Mouse (Mus musculus): ENCODE results near the gene Eif1.
"Not testable (repeated sequence)": the region's sequence is repeated elsewhere in the genome, so short reads cannot be mapped to it uniquely, and the experiment has no call there.

Gene Eif1

DNA sequence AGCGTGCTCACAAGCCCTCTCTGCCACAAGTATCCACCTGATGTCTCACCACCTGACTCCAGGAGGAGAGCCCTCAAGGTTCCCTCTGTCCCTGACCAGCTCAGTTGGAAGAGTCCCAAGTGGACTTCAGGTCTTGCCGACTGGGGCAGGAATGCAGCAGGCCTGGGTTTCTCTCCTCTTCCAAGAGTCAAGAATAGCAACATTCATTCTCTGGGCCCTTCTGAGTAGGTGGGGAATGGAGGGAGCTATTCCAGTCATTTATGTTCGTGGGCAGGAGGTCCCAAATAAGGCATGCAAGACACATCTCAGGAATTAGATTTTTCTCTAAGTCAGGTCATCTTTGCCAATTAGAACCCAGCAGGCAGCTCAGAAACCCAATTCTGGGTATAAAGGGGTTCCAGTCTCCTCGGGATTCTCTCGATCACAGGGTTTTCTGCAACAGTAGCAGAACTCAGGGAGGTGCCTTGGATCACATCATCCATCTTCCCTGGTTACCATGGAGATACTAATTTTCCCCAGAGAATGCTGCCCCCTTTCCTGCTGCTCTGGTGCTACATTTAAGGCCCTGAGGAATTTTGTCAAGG lies 7.5 kb upstream of the Eif1 start:
- DNase-seq (ENCODE audit: low read depth): no peak

DNA sequence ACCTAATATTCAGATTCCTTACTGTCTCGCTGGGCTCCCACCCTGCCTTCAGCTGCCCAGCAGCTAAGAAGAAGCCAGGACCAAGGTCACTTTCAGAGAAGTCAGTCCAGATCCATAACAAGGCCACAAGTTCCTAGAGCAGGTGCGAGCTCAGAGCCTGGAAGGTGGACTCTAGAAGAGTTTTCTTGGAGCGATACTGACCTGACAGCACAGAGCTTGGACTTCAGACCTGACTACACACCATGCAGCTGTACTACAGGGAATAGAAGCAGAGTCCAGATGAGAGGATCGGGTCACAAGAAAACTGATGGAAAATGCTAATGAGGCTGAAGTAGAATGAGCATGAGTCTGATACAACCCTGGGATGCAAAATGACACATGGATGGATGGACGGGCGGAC lies 6.3 kb upstream of the Eif1 start:
- no peak for DNase-seq (ENCODE audit: low read depth)

DNA sequence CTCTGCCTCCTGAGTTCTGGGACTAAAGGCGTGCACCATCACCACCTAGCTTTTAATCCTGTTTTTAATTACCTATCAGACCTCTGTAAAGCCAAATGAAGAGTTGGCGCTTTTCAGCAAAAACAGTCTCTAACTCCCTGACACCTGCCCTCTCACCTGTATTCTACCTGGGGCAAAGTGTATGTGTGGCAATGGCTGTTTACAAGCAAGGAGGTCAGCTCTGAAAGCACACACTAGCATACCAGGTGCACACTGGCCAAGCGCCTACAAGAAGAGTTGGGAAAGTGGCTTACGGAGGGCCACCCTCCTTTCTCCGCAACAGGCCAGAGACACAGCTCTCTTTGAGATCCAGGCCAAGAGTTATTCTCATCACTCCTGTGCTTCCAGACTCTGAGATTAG lies 4.2 kb upstream of the Eif1 start:
- no peak for DNase-seq (ENCODE audit: low read depth)

DNA sequence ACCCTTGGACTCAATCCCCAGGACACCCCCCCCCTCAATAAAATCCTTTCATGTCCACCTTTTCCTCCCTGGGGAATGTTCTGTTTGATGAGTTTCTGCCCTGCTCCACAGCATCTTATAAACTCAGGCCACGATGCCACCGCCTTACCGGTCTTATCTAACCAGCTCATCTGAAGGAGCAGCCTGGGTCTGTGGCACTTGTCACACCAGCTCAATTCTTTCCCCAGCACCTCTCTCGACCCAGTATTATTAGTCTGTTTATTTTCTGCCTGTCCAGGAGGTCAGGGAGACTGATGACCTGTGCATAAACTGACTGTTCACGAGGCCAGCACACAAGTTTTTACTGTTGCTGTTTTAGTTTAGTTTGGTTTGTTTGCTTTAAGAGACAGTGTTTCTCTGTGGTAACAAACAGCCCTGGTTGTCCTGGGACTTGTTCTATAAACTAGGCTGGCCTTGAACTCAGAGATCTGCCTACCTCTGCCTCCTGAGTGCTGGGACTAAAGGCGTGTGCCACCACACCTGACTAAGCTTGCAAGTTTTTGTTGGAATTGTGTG lies 1.8 kb upstream of the Eif1 start:
- no peak for DNase-seq (ENCODE audit: low read depth)

DNA sequence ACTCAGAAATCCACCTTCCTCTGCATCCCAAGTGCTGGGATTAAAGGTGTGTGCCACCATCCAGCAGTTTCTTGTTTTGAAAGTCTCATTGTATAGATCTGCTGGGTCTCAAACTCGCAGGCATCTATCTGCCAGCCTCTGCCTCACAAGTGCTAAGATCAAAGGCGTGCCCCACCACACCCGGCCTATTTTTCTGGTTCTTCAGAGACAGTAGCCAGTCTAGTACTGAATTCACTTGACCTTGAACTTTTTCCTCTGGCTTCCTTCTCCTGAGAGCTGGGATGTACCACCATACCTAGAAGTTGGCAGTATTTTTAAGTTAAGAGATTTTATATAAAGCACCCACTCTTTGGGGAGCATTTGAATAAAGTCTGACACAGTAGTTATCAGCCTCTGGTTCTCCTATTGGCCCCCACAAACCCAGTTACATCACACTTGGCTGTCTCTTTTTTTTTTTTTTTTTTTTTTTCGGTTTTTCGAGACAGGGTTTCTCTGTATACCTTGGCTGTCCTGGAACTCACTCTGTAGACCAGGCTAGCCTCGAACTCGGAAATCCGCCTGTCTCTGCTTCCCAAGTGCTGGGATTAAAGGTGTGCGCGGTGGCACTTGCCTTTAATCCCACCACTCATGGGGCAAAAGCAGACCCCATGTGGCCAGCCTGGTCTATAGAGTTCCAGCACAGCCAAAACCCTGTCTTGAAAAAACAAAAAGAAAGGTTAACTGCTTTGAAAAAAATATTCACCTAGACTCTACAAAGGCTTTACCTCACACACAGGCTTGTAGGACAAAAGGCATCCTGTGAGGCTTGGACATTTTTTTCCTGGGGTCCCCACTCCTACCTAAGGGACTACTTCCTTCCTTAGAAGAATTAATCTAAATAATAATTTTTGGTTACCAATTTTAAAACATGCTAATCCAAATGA lies 895 bp upstream of the Eif1 start:
- DNase-seq (ENCODE audit: low read depth): no peak

DNA sequence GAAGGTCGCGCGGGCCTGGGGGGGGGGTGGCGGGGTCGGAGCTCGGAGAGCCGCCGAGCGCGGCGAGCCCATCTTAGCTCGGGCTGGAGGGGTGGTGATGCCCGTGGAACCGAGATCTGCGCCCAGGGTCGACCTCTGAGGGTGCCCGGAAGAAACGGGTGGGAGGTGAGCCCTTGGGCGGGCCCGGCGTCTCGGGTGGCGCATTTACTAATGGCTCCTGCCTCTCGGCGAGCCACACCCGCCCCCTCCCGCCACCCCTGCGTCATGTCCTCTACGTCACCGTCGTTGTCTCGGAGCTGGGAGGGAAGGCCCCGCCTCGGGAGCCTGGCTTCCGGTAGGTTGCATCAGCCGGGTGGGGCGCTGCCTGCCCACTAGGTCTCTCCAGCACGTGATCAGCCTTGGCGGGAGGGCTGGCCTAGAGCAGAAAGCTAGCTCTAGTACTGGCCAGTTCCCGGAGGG lies 516 bp downstream of the Eif1 start:
- peak; percentile 100 for DNase-seq (ENCODE audit: low read depth)

DNA sequence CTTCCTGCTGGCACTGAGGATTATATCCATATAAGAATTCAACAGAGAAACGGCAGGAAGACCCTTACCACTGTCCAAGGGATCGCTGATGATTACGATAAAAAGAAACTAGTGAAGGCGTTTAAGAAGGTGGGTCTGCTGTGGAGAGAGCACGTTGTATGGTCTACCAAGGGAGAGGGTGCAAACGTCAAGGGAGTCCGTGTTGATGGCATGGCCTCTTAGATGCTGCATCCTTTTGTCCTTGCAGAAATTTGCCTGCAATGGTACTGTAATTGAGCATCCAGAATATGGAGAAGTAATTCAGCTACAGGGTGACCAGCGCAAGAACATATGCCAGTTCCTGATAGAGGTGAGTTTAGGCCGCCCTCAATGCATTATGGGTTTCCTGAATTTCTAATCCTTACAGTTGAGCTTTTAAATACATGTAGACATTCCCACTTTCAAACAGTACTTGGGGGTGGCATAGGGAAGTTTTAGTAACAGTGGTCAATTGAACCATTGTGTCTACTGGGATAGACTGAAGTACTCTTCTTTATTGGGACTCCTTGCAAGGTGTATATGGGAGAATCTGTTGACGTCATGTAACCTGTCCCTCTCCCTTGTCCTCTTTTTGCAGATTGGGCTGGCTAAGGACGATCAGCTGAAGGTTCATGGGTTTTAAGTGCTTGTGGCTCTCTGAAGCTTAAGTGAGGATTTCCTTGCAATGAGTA lies 1.2 kb downstream of the Eif1 start:
- DNase-seq (ENCODE audit: low read depth): not testable (repeated sequence)

DNA sequence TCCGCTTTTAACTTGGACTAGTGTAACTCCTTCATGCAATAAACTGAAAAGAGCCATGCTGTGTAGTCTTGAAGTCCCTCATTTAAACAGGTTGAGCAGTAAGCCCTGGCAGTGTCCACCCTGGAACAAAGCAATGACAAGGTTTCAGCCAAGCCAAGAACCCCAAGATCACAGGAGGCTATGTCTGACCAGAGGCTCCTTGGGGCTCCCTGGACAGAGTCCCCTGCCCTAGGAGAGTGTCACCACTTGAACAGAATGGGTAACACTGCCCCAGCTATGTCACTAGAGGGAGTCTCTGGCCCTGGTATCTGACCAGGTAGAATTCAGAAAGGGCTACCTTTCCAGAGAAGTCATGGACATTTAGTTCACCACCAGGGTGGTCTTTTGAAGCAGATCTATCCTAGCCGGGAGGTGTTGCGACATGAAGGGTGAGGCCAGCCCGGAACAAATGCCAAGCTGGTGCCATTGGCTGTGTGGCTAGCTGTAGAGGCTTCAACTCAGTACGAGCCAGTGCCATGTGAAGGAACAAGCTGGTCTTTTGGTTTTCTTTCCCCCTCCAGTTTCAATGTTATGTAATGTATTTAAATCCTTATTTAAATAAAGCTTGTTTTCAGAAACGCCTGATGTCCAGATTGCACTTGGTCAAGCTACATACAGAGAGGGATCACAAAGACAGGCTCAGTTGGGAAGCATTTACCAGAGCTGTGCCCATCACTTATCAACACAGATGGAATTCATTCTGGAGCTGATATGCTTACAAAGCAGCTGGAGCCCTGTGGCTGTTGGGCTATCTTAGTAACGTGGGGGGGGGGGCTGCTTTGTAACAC lies 2.0 kb downstream of the Eif1 start:
- peak; percentile 58 for DNase-seq (ENCODE audit: low read depth)

DNA sequence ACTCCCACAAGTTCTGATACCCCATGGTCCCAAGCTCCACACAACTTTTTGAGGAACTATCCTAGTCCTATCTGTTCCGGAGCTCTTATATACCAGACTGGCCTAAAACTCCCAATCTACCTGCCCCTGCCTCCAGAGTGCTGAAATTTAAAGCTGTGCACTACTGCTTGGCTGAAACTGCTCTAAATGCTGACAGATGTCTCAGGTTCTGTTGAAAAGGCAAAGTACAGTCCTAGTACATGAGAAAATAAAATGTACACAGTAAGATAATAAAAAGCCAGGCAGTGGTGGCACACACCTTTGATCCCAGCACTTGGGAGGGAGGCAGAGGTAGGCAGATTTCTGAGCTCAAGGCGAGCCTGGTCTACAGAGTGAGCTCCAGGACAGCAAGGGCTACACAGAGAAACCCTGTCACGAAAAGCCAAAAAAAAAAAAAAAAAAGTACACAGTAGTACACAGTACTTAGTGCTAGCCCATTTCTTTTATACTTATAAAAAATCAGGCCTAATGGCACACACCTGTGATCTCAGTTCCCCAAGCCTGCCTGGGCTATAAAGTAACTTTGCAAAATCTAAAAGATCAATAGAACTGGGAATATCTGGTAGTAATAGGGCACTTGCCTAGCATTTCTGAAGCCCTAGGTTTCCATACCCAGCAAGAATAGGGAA lies 3.0 kb downstream of the Eif1 start:
- peak; percentile 36 for DNase-seq (ENCODE audit: low read depth)

DNA sequence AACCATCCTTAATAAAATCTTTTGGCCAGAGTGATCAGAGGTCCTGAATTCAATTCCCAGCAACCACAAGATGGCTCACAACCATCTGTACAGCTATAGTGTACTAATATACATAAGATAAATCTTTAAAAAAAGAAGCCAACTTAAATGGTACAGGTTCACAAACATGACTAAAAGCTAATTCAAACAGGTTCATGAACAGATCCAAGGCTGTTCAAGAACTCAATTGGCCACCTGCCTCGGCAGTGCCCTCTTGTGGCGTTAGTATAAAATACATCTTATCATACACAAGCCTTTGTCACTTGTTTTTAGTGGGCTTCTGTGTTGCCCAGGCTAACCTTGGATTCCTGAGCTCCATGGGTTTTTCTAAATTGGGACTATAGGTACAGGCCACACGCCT lies 3.9 kb downstream of the Eif1 start:
- DNase-seq (ENCODE audit: low read depth): peak; percentile 91

DNA sequence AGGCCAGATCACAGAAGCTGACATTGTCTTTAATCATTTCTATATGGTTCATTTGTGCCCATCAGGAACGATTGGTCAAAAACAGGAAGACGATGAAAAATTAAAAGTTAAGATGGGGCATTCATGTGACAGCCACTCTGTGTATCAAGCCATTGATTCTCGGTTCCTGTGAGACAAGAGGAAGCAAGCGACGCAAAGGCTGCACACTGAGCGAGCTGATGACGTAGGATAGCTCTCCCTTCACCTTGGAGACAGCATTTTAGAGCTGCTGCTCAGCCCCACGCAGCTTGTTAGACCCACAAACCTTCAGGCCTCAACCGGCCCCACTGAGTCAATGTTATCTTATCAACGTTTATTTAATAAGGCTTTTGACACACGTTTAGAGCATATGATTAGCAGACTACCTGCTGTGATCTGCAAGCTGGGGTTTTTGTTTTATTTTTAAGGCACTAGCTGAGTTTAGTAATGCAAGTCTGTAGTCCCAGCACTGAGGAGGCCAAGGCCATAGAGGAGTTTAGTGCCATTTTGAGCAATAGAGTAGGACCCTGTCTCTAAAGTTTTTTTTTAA lies 5.5 kb downstream of the Eif1 start:
- no peak for DNase-seq (ENCODE audit: low read depth)

DNA sequence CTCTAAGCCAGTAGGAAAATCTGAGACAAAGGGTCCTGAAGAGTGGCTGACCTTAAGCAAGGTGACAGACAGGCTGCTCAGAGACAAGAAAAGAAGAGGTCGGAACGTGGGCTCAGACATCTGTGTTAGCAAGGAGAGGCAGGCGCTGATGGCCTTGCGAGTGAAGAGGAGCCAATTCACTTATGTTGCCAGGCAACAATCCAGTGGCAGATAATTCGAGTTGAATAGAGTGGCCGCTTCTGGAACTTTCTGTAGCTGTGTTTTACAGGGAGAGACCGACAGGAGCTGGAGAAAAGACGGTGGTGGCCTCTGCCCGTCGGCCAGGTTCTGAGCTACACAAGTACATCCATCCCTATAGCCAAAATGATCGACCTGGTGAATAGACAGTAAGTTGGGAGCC lies 7.6 kb downstream of the Eif1 start:
- DNase-seq (ENCODE audit: low read depth): no peak

DNA sequence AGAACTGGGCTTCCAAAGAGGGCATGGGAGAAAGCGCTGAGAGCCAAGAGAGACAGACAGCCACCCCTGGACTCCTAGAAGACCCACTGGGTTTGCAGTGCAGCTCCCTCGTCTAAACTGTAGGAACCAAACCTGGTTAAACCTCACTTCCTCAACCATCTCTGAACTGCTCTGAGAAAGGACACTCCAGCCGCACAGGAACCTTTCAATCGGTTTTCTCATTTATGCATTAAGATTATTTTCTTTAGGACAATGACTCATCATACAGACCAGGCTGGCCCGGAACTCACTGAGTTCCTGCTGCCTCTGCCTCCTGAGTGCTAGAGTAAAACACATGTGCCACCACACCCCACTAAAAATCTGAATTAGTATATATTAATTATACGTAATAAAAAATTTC lies 8.1 kb downstream of the Eif1 start:
- DNase-seq (ENCODE audit: low read depth): no peak

DNA sequence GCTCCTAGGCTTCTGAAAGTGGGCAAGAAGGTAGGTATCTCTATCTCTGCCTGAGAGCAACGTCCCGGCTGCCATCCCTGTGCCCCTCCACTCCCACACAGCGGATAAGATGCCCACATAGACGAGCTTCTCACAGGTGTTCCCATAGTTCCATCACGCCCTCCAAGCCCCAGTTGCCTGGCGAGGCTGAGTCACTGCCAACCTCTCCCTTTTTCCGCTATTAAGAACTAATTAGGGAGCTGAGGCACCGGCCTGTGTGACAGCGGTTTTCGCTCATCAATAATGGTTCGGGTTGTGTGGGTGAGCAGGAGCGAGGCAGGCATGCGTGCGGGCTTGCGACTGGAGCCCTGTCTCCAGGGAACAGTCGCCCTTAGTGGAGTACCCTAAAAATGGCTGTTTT lies 10.6 kb downstream of the Eif1 start:
- no peak for DNase-seq (ENCODE audit: low read depth)

DNA sequence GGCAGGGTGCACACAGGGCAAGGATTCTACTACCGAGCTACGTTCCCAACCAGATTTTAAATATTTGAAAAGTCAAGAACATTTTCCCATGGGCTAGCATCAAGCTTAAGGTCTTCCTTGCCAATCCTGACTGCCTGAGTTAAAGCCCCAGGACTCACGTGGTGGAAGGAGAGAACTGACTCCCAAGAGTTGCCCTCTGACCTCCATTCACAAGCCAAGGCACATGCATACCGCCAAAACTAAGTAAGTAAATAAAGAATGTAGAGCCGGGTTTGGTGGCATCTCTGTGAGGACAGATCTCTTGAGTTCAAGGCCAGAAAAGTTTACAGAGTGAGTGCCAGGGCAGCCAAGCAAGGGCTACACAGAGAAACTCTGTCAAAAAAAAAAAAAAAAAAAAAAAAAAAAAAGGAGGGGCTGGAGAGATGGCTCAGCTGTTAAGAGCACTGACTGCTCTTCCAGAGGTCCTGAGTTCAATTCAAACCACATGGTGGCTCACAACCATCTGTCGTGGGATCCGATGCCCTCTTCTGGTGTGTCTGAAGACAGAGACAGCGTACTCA lies 11.2 kb downstream of the Eif1 start:
- peak; percentile 64 for DNase-seq (ENCODE audit: low read depth)

DNA sequence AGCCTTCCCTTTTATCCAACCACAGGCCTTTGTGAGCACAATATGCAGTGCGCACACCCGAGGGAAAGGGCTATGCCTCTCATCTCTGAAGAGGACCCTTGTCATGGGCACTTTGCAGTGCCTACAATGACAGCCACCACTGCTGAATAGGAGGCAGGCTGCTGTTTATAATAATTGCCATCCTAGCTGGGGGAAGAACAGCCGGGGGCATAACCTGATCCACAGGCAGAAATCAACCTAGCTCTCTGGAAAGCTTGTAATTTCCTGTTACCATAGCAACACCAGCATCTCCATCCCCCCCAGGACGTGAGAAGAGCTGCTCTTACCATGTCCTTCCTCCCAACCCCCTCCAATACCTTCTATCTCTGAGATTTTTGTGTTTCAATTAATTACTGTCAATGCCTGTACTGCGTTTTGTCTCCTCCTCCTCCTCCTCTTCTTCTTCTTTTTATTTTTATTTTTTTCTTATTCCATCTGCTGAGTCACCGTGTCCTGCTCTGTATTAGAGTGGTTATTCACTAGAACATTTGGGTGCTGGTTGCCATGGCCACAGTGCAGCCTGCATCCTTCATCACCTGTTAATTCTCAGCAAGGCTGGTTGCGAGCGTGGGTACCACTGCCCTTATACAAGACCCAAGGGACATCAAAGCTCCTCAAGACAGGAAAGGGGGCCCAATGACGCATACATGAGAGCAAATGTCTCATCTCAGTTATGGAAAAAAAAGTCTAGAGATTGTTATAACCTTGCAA lies 13.3 kb downstream of the Eif1 start:
- DNase-seq (ENCODE audit: low read depth): peak; percentile 38

DNA sequence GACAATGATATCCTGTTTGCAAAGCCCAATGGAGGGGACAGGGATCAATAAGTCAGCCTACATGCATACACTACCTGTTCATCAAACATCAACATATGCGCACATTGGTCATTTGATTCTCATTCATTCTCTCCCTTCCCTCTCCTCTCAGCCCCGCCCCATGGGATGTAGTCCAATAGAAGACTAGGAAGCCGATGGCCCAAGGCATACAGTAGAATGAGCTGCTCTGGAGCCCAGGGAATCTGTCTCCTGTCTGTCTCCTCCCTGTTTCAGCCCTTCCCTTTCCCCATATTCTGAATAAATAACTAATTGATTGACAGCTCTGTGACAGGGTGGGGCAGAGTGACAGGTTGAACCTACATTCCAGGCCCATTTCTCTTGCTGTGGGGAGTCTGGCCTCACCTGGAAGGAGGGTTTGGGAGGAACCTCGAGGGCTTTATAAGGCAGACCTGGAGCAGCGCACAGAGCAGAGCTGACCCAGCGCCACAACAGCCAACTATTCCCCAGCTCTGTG lies 14.3 kb downstream of the Eif1 start, which contains the start of gene Gast:
Gene Gast, plus strand, starts transcription at position 464 of the 514 bp plus-strand sequence.
- no peak for DNase-seq (ENCODE audit: low read depth)

DNA sequence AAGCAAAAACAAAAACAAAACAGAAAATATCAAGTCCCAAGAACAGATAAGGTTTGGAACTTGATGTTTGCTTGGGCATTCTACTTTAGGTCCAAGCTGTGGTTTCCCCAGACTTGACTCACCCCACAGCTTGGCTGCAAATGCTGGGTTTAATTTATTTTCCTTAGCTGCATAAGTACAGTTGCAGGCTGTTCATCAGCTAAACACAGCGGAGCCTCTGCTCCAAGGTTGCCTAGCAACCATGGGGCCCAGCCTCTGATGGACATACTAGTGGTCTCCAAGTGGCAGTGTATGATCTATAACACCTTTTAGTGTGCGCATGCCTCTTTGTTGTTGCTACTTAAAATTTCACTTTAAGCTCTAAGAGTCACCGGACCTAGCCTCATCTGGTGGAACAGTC lies 16.0 kb downstream of the Eif1 start:
- peak; percentile 90 for DNase-seq (ENCODE audit: low read depth)

DNA sequence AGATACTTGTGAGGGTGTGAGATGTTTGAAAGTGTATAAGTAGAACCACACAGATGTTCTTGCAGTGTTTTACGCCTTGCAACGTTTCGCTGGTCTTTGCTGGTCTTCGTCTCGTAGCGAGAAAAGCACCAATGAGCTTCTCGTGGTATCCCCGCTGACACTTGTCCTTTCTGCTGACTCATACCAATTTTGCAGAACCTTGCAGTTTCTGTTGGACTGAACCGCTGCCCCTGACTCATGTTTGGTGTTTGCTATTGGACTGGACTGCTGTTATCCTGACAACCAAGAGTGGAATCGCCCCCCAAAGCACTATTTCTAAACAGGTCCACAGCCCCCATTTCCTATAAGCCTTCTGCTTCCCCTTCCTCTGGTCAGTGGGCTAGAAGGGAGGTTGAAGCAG lies 24.6 kb downstream of the Eif1 start:
- no peak for DNase-seq (ENCODE audit: low read depth)

All from NIH3T3 (cell line).